Mouse (Mus musculus): ENCODE measurements around the gene Kcns1.

DNA sequence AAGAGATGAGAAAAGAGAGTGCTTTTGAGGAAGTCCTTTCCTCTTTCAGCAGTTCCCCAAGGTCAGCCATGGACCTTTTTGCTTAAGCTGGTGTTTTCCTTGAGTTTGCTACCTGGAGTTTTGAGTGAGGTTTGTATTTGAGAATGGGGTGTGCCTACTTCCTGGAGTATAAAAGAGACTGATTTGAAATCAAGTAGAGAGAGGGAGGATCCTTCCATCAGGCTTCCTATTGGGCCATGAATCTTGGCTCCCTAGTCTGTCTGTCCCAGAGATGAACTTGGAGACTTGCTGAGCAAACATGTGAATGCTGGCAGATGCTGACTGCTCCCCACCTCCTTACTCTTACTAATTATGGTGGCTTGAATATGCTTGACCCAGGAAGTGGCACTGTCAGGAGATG lies 21.4 kb upstream of the Kcns1 start:
- TF ChIP-seq CTCF (IDR thresholded peaks at IDR 0.05; ENCODE audit: borderline replicate concordance, insufficient read depth, low read depth, low read length) (no peak), POLR2A (IDR thresholded peaks at IDR 0.05; ENCODE audit: borderline replicate concordance, insufficient read depth, low read length) (no peak)
